Mouse (Mus musculus): ENCODE results near the gene Arhgap29. TPM values are rescaled to one million over a fixed set of nuclear protein-coding genes. Genes with fewer than 3 reads are reported as not detected.

Gene Arhgap29
- polyA plus RNA-seq, 1 experiment from 2014 or later, result 75.2 TPM

GRCm38 (mm10) chr3:121932815-121933214 lies 19.5 kb upstream of the Arhgap29 start:
- Histone ChIP-seq H3K4me1 (ENCODE audit: control insufficient read depth, insufficient read depth, low read length) (no peaks in the 10 kb centered on the region), H3K4me3 (ENCODE audit: low read depth, low read length) (no peak overlapping the region), H3K27me3 (replicated peaks; ENCODE audit: control insufficient read depth, insufficient read depth, low read length) (no peaks in the 10 kb centered on the region), H3K9ac (ENCODE audit: low read depth, low read length) (no peak overlapping the region), H3K36me3 (ENCODE audit: control insufficient read depth, insufficient read depth, low read length) (no peaks in the 10 kb centered on the region), H3K27ac (replicated peaks; ENCODE audit: low read depth, low read length) (no peak overlapping the region), H3K9me3 (ENCODE audit: control insufficient read depth, low read length) (peaks cover 5% of the 10 kb centered on the region; the same call in 1 of the 2 replicates), H3K4me2 (ENCODE audit: low read depth, low read length) (no peak overlapping the region)
- peak; percentile 53 for DNase-seq (ENCODE audit: low spot score)
- no peak for ATAC-seq (ENCODE audit: low read depth)
- 62% methylated on average over 4 of the region's 4 CpGs for WGBS

GRCm38 (mm10) chr3:121936241-121936640 lies 16.1 kb upstream of the Arhgap29 start:
- H3K36me3 ChIP-seq (ENCODE audit: control insufficient read depth, insufficient read depth, low read length), result no peaks in the 10 kb centered on the region
- no peaks in the 10 kb centered on the region for H3K27me3 ChIP-seq (replicated peaks; ENCODE audit: control insufficient read depth, insufficient read depth, low read length)
- no peaks in the 10 kb centered on the region for H3K9me3 ChIP-seq (ENCODE audit: control insufficient read depth, low read length)
- H3K4me3 ChIP-seq (ENCODE audit: low read depth, low read length), result no peak overlapping the region
- H3K4me2 ChIP-seq (ENCODE audit: low read depth, low read length), result no peak overlapping the region
- 65% methylated on average over 2 of the region's 2 CpGs for WGBS
- no peak for ATAC-seq (ENCODE audit: low read depth)
- no peak overlapping the region for H3K27ac ChIP-seq (replicated peaks; ENCODE audit: low read depth, low read length)
- DNase-seq (ENCODE audit: low spot score), result no peak
- no peak overlapping the region for H3K9ac ChIP-seq (ENCODE audit: low read depth, low read length)
- H3K4me1 ChIP-seq (ENCODE audit: control insufficient read depth, insufficient read depth, low read length), result no peaks in the 10 kb centered on the region

GRCm38 (mm10) chr3:121937036-121937435 lies 15.3 kb upstream of the Arhgap29 start:
- H3K27ac ChIP-seq (replicated peaks; ENCODE audit: low read depth, low read length), result no peak overlapping the region

GRCm38 (mm10) chr3:121939658-121940057 lies 12.7 kb upstream of the Arhgap29 start:
- Histone ChIP-seq H3K4me2 (ENCODE audit: low read depth, low read length) (no peak overlapping the region), H3K9ac (ENCODE audit: low read depth, low read length) (no peak overlapping the region), H3K36me3 (ENCODE audit: control insufficient read depth, insufficient read depth, low read length) (no peaks in the 10 kb centered on the region), H3K9me3 (ENCODE audit: control insufficient read depth, low read length) (no peaks in the 10 kb centered on the region), H3K4me1 (ENCODE audit: control insufficient read depth, insufficient read depth, low read length) (no peaks in the 10 kb centered on the region), H3K27ac (replicated peaks; ENCODE audit: low read depth, low read length) (no peak overlapping the region), H3K4me3 (ENCODE audit: low read depth, low read length) (no peak overlapping the region), H3K27me3 (replicated peaks; ENCODE audit: control insufficient read depth, insufficient read depth, low read length) (no peaks in the 10 kb centered on the region)
- 57% methylated on average over 1 of the region's 1 CpGs for WGBS
- DNase-seq (ENCODE audit: low spot score), result no peak
- no peak for ATAC-seq (ENCODE audit: low read depth)

More at GRCm38 (mm10) chr3:121937036-121937435, 15.3 kb upstream of the Arhgap29 start:
- WGBS, result 92% methylated on average over 6 of the region's 6 CpGs
- no peaks in the 10 kb centered on the region for H3K36me3 ChIP-seq (ENCODE audit: control insufficient read depth, insufficient read depth, low read length)
- H3K4me2 ChIP-seq (ENCODE audit: low read depth, low read length), result no peak overlapping the region
- H3K27me3 ChIP-seq (replicated peaks; ENCODE audit: control insufficient read depth, insufficient read depth, low read length), result no peaks in the 10 kb centered on the region
- no peak for DNase-seq (ENCODE audit: low spot score)
- ATAC-seq (ENCODE audit: low read depth), result no peak
- H3K9me3 ChIP-seq (ENCODE audit: control insufficient read depth, low read length), result no peaks in the 10 kb centered on the region
- H3K9ac ChIP-seq (ENCODE audit: low read depth, low read length), result no peak overlapping the region
- H3K4me3 ChIP-seq (ENCODE audit: low read depth, low read length), result no peak overlapping the region
- no peaks in the 10 kb centered on the region for H3K4me1 ChIP-seq (ENCODE audit: control insufficient read depth, insufficient read depth, low read length)

- DNase-seq (ENCODE audit: low spot score), result no peak
- H3K4me3 ChIP-seq (ENCODE audit: low read depth, low read length), result no peak overlapping the region
- ATAC-seq (ENCODE audit: low read depth), result no peak
- no peaks in the 10 kb centered on the region for H3K9me3 ChIP-seq (ENCODE audit: control insufficient read depth, low read length)
- H3K4me2 ChIP-seq (ENCODE audit: low read depth, low read length), result no peak overlapping the region
- no peak overlapping the region for H3K9ac ChIP-seq (ENCODE audit: low read depth, low read length)
- H3K27ac ChIP-seq (replicated peaks; ENCODE audit: low read depth, low read length), result no peak overlapping the region
- H3K27me3 ChIP-seq (replicated peaks; ENCODE audit: control insufficient read depth, insufficient read depth, low read length), result no peaks in the 10 kb centered on the region
- 81% methylated on average over 8 of the region's 8 CpGs for WGBS
- no peaks in the 10 kb centered on the region for H3K4me1 ChIP-seq (ENCODE audit: control insufficient read depth, insufficient read depth, low read length)
- no peaks in the 10 kb centered on the region for H3K36me3 ChIP-seq (ENCODE audit: control insufficient read depth, insufficient read depth, low read length)
Observed at GRCm38 (mm10) chr3:121940094-121940889, 12.0 kb upstream of the Arhgap29 start.

GRCm38 (mm10) chr3:121941204-121941745 lies 11.1 kb upstream of the Arhgap29 start:
- Histone ChIP-seq H3K4me1 (ENCODE audit: control insufficient read depth, insufficient read depth, low read length) (no peaks in the 10 kb centered on the region), H3K36me3 (ENCODE audit: control insufficient read depth, insufficient read depth, low read length) (no peaks in the 10 kb centered on the region), H3K27ac (replicated peaks; ENCODE audit: low read depth, low read length) (no peak overlapping the region), H3K4me2 (ENCODE audit: low read depth, low read length) (no peak overlapping the region), H3K27me3 (replicated peaks; ENCODE audit: control insufficient read depth, insufficient read depth, low read length) (no peaks in the 10 kb centered on the region), H3K4me3 (ENCODE audit: low read depth, low read length) (no peak overlapping the region), H3K9me3 (ENCODE audit: control insufficient read depth, low read length) (no peaks in the 10 kb centered on the region), H3K9ac (ENCODE audit: low read depth, low read length) (no peak overlapping the region)
- ATAC-seq (ENCODE audit: low read depth) (no peak), DNase-seq (ENCODE audit: low spot score) (peak; percentile 23)
- WGBS, result 79% methylated on average over 11 of the region's 11 CpGs

- ATAC-seq (ENCODE audit: low read depth) (0 out of 2 replicates have a peak, but pooled peaks have one; percentile 22), DNase-seq (ENCODE audit: low spot score) (peak; percentile 49)
- H3K9me3 ChIP-seq (ENCODE audit: control insufficient read depth, low read length), result no peaks in the 10 kb centered on the region
Observed at GRCm38 (mm10) chr3:121945957-121946356, 6.4 kb upstream of the Arhgap29 start.

GRCm38 (mm10) chr3:121946765-121947164 lies 5.6 kb upstream of the Arhgap29 start:
- H3K27me3 ChIP-seq (replicated peaks; ENCODE audit: control insufficient read depth, insufficient read depth, low read length), result no peaks in the 10 kb centered on the region
- H3K36me3 ChIP-seq (ENCODE audit: control insufficient read depth, insufficient read depth, low read length), result no peaks in the 10 kb centered on the region
- no peaks in the 10 kb centered on the region for H3K9me3 ChIP-seq (ENCODE audit: control insufficient read depth, low read length)
- no peak overlapping the region for H3K27ac ChIP-seq (replicated peaks; ENCODE audit: low read depth, low read length)
- H3K4me3 ChIP-seq (ENCODE audit: low read depth, low read length), result no peak overlapping the region
- H3K9ac ChIP-seq (ENCODE audit: low read depth, low read length), result no peak overlapping the region
- no peak overlapping the region for H3K4me2 ChIP-seq (ENCODE audit: low read depth, low read length)
- no peak for ATAC-seq (ENCODE audit: low read depth)
- DNase-seq (ENCODE audit: low spot score), result no peak
- H3K4me1 ChIP-seq (ENCODE audit: control insufficient read depth, insufficient read depth, low read length), result no peaks in the 10 kb centered on the region

More at GRCm38 (mm10) chr3:121945957-121946356, 6.4 kb upstream of the Arhgap29 start:
- Histone ChIP-seq H3K4me1 (ENCODE audit: control insufficient read depth, insufficient read depth, low read length) (no peaks in the 10 kb centered on the region), H3K4me3 (ENCODE audit: low read depth, low read length) (no peak overlapping the region), H3K36me3 (ENCODE audit: control insufficient read depth, insufficient read depth, low read length) (no peaks in the 10 kb centered on the region), H3K27me3 (replicated peaks; ENCODE audit: control insufficient read depth, insufficient read depth, low read length) (no peaks in the 10 kb centered on the region), H3K27ac (replicated peaks; ENCODE audit: low read depth, low read length) (no peak overlapping the region), H3K9ac (ENCODE audit: low read depth, low read length) (no peak overlapping the region), H3K4me2 (ENCODE audit: low read depth, low read length) (no peak overlapping the region)
- 48% methylated on average over 2 of the region's 2 CpGs for WGBS

All from embryonic facial prominence, embryonic 14.5 days (tissue).